Mouse (Mus musculus) liver, embryonic 14.5 days (tissue): Measurements from ENCODE around the gene Catsper1.

Source experiments
- CTCF ChIP-seq: IDR thresholded peaks from 2 replicates; pipeline ENCODE4 v1.5.1; 2016; ENCODE audit warnings: antibody characterized with exemption, low read depth, control low read depth
- EP300 ChIP-seq: IDR thresholded peaks from 2 replicates; pipeline ENCODE4 v1.6.1; 2016; ENCODE audit warnings: antibody characterized with exemption, low read depth

- TF ChIP-seq CTCF (no peak), EP300 (no peak)
These were observed 26.6 kb downstream of the Catsper1 start for GRCm38 (mm10) chr19:5362186-5362585.
